Mouse (Mus musculus) heart, embryonic 10.5 days (tissue): ENCODE data around the gene Ppp1r9b. TPM values are rescaled to one million over a fixed set of nuclear protein-coding genes. Genes with fewer than 3 reads are reported as not detected.
A peak's percentile ranks its signal among the peaks of the same experiment; 100 is the strongest.

Experiments used
- DNase-seq: peaks from one replicate; pipeline ENCODE4 v3.0.0-alpha.2; 2017; ENCODE audit warnings: low spot score
- H3K27ac ChIP-seq: fragments of 300-500 bp; sonication (generic); 2 replicates; pipeline ENCODE4 v1.5.1; 2016; ENCODE audit warnings: mild to moderate bottlenecking
- H3K27me3 ChIP-seq: fragments of 300-500 bp; sonication (generic); 2 replicates; pipeline ENCODE4 v1.6.1; 2016; ENCODE audit warnings: mild to moderate bottlenecking; ENCODE audit not compliant: poor library complexity, insufficient read depth, severe bottlenecking
- H3K36me3 ChIP-seq: fragments of 300-500 bp; sonication (generic); 2 replicates; pipeline ENCODE4 v1.6.1; 2016; ENCODE audit warnings: mild to moderate bottlenecking, moderate library complexity
- H3K4me1 ChIP-seq: fragments of 300-500 bp; sonication (generic); 2 replicates; pipeline ENCODE4 v1.6.1; 2016; ENCODE audit warnings: mild to moderate bottlenecking
- H3K4me3 ChIP-seq: fragments of 300-500 bp; sonication (generic); 2 replicates; pipeline ENCODE4 v1.5.1; 2016; ENCODE audit warnings: mild to moderate bottlenecking, moderate library complexity
- H3K9me3 ChIP-seq: fragments of 300-500 bp; sonication (generic); 2 replicates; pipeline ENCODE4 v1.6.1; 2016; ENCODE audit warnings: mild to moderate bottlenecking, moderate library complexity
- WGBS: fragments of 180-500 bp; shearing (Covaris S2); methylation state at CpG from one replicate; pipeline ENCODE4 v1.1.7; 2016; 5-methylcytosine and 5-hydroxymethylcytosine counted together
- polyA plus RNA-seq: library from polyadenylated mRNA; unstranded; fragments of >200 nt; fragmentation: Nextera tagmentation; extraction: Ambion mirVana; gene quantifications from 2 replicates; pipeline ENCODE4 v1.2.1, GENCODE M21; 2016

Ppp1r9b gene
- polyA plus RNA-seq, 1 experiment from 2014 or later, result 12.5 TPM

DNA sequence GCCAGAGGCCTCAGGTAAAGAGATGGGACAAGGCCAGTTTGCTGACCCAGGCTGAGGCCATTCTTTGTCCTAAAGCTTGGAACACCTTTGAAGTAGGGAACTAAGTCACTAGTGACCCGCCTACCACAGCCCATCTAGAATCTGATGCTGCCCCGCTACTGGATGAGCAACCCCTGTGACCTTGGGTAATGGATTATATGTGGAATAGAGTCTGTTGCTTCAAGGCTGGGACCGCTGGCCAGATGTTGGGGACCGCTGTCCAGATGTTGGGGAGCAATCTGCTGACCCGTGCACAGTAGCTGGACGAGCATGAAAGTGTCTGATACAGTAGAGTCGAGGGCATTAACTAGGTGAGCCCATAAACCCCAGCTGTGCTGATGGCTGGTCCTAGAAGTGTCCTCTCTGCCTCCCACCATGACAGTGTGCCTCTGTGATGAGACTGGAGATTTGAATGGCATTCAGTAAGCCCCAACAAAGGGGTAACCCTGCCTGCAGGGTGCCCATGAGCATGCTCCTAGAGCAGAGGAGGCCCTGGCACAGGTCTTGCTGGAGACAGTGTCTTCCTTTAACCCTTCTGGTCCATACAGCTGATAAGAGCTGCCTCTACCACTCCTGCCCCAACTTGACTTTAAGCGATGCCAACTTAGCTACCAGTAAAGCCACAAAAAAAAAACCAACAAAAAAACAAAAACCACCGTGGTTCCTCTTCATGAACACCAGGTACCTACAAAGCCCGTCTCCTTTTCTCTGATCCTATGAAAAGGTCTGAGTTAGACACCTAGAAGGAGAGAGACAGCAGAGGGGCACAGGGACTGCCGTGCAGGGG, 4.3 kb downstream of the Ppp1r9b start:
- 86% methylated on average over 11 of the region's 11 CpGs for WGBS
- peaks cover 55% of the 10 kb centered on the region for H3K36me3 ChIP-seq
- peaks cover 82% of the 10 kb centered on the region for H3K4me1 ChIP-seq
- no peaks in the 10 kb centered on the region for H3K9me3 ChIP-seq
- H3K27me3 ChIP-seq, result no peaks in the 10 kb centered on the region
- peak overlapping the region; percentile 94 for H3K4me3 ChIP-seq
- H3K27ac ChIP-seq, result peak overlapping the region; percentile 96
- no peak for DNase-seq

- no peaks in the 10 kb centered on the region for H3K9me3 ChIP-seq
- 85% methylated on average over 8 of the region's 8 CpGs for WGBS
- DNase-seq, result no peak
- peaks cover 83% of the 10 kb centered on the region for H3K4me1 ChIP-seq
- 0 out of 2 replicates have a peak overlapping the region, but pooled peaks have one; percentile 10 for H3K4me3 ChIP-seq
- H3K27ac ChIP-seq, result peak overlapping the region; percentile 96
- no peaks in the 10 kb centered on the region for H3K27me3 ChIP-seq
- H3K36me3 ChIP-seq, result peaks cover 64% of the 10 kb centered on the region
These were observed 5.3 kb downstream of the Ppp1r9b start for GRCm38 (mm10) chr11:94996101-94996500.

DNA sequence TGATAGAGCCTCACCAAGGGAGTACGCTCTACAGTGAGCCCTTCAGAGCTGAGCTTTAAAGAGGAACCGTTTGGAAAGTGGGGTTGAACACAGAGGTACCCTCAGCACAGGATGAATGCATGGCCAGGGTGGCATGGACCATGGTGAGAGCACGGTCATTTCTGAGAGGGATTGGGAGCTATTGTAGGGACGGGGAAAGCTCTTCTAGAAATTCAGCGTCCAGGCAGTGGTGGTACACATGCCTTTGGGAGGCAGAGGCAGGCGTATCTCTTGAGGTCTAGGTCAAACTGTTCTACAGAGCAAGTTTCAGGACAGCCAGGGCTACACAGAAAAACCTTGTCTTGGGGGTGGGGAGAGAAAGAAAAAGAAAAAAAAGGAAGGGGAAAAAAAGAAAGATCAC, 6.1 kb downstream of the Ppp1r9b start:
- Histone ChIP-seq H3K9me3 (no peaks in the 10 kb centered on the region), H3K27ac (peak overlapping the region; percentile 96; the same call in 1 of the 2 replicates), H3K4me3 (no peak overlapping the region), H3K27me3 (no peaks in the 10 kb centered on the region), H3K4me1 (peaks cover 86% of the 10 kb centered on the region), H3K36me3 (peaks cover 72% of the 10 kb centered on the region)
- DNase-seq, result no peak
- 90% methylated on average over 6 of the region's 6 CpGs for WGBS

GRCm38 (mm10) chr11:94997596-94997995, 6.8 kb downstream of the Ppp1r9b start:
- 54% methylated on average over 5 of the region's 5 CpGs for WGBS
- peak overlapping the region; percentile 22; the same call in 1 of the 2 replicates for H3K4me3 ChIP-seq
- no peaks in the 10 kb centered on the region for H3K27me3 ChIP-seq
- peaks cover 80% of the 10 kb centered on the region for H3K4me1 ChIP-seq
- peak overlapping the region; percentile 96 for H3K27ac ChIP-seq
- peak; percentile 93 for DNase-seq
- peaks cover 79% of the 10 kb centered on the region for H3K36me3 ChIP-seq
- no peaks in the 10 kb centered on the region for H3K9me3 ChIP-seq

GRCm38 (mm10) chr11:94998041-94998531, 7.3 kb downstream of the Ppp1r9b start:
- peak overlapping the region; percentile 22; the same call in 1 of the 2 replicates for H3K4me3 ChIP-seq
- H3K27ac ChIP-seq, result peak overlapping the region; percentile 96
- 80% methylated on average over 16 of the region's 16 CpGs for WGBS

GRCm38 (mm10) chr11:95000128-95000527, 9.3 kb downstream of the Ppp1r9b start:
- peaks cover 94% of the 10 kb centered on the region for H3K36me3 ChIP-seq
- no peaks in the 10 kb centered on the region for H3K9me3 ChIP-seq
- H3K27me3 ChIP-seq, result no peaks in the 10 kb centered on the region
- 60% methylated on average over 8 of the region's 8 CpGs for WGBS
- no peak for DNase-seq
- H3K4me3 ChIP-seq, result peak overlapping the region; percentile 2; the same call in 1 of the 2 replicates
- H3K27ac ChIP-seq, result peak overlapping the region; percentile 67
- H3K4me1 ChIP-seq, result peaks cover 80% of the 10 kb centered on the region

More at GRCm38 (mm10) chr11:94998041-94998531, 7.3 kb downstream of the Ppp1r9b start:
- H3K36me3 ChIP-seq, result peaks cover 83% of the 10 kb centered on the region
- DNase-seq, result no peak
- H3K9me3 ChIP-seq, result no peaks in the 10 kb centered on the region
- no peaks in the 10 kb centered on the region for H3K27me3 ChIP-seq
- peaks cover 80% of the 10 kb centered on the region for H3K4me1 ChIP-seq

DNA sequence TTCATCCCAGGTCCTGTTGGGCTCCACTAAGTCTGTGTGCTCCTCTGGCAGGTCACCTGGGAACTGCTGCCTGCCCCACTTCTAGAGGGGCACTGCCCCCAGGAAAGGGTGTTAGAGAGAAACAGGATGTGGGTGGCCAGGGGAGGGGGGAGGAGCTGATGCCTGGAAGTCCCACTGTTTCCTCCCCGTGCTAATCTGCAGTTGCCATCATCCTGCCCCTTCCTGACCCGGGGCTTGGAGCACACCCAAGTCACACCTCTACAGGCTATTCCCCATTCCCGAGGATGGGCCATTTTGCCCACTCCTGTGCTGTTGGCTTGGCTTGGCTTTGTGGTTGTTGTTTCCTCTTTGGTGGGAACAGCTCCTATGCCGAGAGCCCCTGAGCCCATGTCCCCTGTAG, 9.7 kb downstream of the Ppp1r9b start:
- 33% methylated on average over 4 of the region's 4 CpGs for WGBS
- H3K27me3 ChIP-seq, result no peaks in the 10 kb centered on the region
- no peak for DNase-seq
- peaks cover 96% of the 10 kb centered on the region for H3K36me3 ChIP-seq
- H3K4me3 ChIP-seq, result peak overlapping the region; percentile 2; the same call in 1 of the 2 replicates
- peak overlapping the region; percentile 67 for H3K27ac ChIP-seq
- H3K4me1 ChIP-seq, result peaks cover 81% of the 10 kb centered on the region
- no peaks in the 10 kb centered on the region for H3K9me3 ChIP-seq

DNA sequence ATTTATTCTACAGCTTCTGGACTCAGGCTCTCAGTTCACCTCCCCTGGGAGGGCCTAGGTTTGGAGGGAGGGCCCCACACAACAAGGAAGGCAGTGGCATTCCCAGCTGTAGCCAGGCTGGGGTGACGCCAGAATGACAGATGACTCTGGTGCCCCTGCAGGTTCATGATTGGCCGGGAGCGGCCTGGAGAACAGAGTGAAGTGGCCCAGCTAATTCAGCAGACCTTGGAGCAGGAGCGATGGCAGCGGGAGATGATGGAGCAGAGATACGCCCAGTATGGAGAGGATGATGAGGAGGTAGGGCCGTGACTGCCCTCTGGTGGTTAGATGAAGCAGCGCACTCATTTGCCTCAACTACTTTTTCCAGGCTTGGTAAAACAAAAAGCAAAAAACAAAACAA, 10.2 kb downstream of the Ppp1r9b start:
- Histone ChIP-seq H3K4me3 (no peak overlapping the region), H3K4me1 (peaks cover 81% of the 10 kb centered on the region), H3K27me3 (no peaks in the 10 kb centered on the region), H3K36me3 (peaks cover 96% of the 10 kb centered on the region), H3K27ac (peak overlapping the region; percentile 67), H3K9me3 (no peaks in the 10 kb centered on the region)
- peak; percentile 87 for DNase-seq
- WGBS, result 3% methylated on average over 8 of the region's 8 CpGs

DNA sequence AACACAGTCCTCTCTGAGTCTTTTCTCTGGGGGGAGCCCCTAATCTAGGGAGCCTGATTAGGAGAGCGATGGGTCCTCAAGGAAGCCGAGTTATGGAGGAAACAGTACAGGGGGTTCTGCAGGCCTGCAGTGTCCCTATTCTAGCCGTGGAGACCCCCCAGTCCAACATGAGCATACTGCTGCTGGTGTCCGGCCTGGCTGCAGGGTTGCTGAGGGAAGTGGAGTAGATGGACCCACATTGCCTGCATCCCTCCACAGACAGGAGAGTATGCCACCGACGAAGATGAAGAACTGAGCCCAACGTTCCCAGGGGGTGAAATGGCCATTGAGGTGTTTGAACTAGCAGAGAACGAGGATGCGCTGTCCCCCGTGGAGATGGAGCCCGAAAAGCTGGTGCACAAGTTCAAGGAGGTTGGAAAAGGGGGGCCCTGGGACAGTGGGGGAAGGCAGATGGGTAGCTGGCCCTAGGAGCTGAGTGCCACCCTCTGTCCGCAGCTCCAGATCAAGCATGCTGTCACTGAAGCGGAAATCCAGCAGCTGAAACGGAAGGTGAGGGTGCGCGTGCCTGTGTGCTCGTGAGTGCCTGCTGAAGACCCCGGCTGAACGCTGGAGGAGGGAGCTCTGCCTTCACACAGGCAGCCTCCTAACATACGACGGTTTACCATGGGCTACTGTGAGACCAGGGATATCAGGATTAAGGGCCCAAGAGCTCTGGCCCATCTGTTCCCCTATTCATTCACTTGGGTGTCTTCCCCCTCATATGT, 10.9 kb downstream of the Ppp1r9b start:
- H3K36me3 ChIP-seq, result peaks cover 89% of the 10 kb centered on the region
- H3K27ac ChIP-seq, result peak overlapping the region; percentile 66; the same call in 1 of the 2 replicates

GRCm38 (mm10) chr11:95002705-95003104, 11.9 kb downstream of the Ppp1r9b start:
- DNase-seq, result no peak
- 90% methylated on average over 8 of the region's 8 CpGs for WGBS
- no peaks in the 10 kb centered on the region for H3K9me3 ChIP-seq
- H3K27me3 ChIP-seq, result no peaks in the 10 kb centered on the region
- H3K4me3 ChIP-seq, result no peak overlapping the region
- peaks cover 80% of the 10 kb centered on the region for H3K36me3 ChIP-seq
- peaks cover 84% of the 10 kb centered on the region for H3K4me1 ChIP-seq
- no peak overlapping the region for H3K27ac ChIP-seq

More for the DNA sequence above, 10.9 kb downstream of the Ppp1r9b start:
- DNase-seq, result no peak
- WGBS, result 88% methylated on average over 21 of the region's 21 CpGs
- Histone ChIP-seq H3K4me1 (peaks cover 81% of the 10 kb centered on the region), H3K9me3 (no peaks in the 10 kb centered on the region), H3K4me3 (no peak overlapping the region), H3K27me3 (no peaks in the 10 kb centered on the region)

- peak overlapping the region; percentile 74 for H3K27ac ChIP-seq
- no peaks in the 10 kb centered on the region for H3K9me3 ChIP-seq
- H3K27me3 ChIP-seq, result no peaks in the 10 kb centered on the region
- H3K36me3 ChIP-seq, result peaks cover 64% of the 10 kb centered on the region
- peaks cover 84% of the 10 kb centered on the region for H3K4me1 ChIP-seq
- H3K4me3 ChIP-seq, result peak overlapping the region; percentile 25; the same call in 1 of the 2 replicates
- DNase-seq, result no peak
- 65% methylated on average over 12 of the region's 12 CpGs for WGBS
These were observed 13.5 kb downstream of the Ppp1r9b start for GRCm38 (mm10) chr11:95004136-95004936.

GRCm38 (mm10) chr11:95004937-95005198, 14.0 kb downstream of the Ppp1r9b start:
- no peak for DNase-seq
- Histone ChIP-seq H3K4me3 (no peak overlapping the region), H3K27ac (peak overlapping the region; percentile 74), H3K9me3 (no peaks in the 10 kb centered on the region), H3K27me3 (no peaks in the 10 kb centered on the region), H3K36me3 (peaks cover 59% of the 10 kb centered on the region), H3K4me1 (peaks cover 88% of the 10 kb centered on the region)
- WGBS, result 69% methylated on average over 6 of the region's 6 CpGs
